Mouse (Mus musculus) limb, embryonic 14.5 days (tissue): Measurements from ENCODE around the gene Msi2. TPM values are rescaled to one million over a fixed set of nuclear protein-coding genes. Genes with fewer than 3 reads are reported as not detected.
A peak's percentile ranks its signal among the peaks of the same experiment; 100 is the strongest.

Source experiments
- ATAC-seq: fragments of 200-750 bp; cut with Nextera tagmentation; 2 replicates; pipeline ENCODE4 v1.8.0; 2017; ENCODE audit warnings: low read depth, moderate number of reproducible peaks, moderate TSS enrichment; ENCODE audit not compliant: low FRiP score
- DNase-seq: peaks from one replicate; pipeline ENCODE4 v3.0.0-alpha.2; 2015; ENCODE audit warnings: low spot score
- H3K27ac ChIP-seq: fragments of 300-500 bp; sonication (generic); replicated peaks from 2 replicates; pipeline ENCODE4 v1.5.1; 2014; ENCODE audit warnings: low read depth, mild to moderate bottlenecking, low read length, moderate library complexity, mixed read lengths
- H3K27me3 ChIP-seq: fragments of 300-500 bp; sonication (generic); 2 replicates; pipeline ENCODE4 v1.6.1; 2014; ENCODE audit warnings: low read length, mixed read lengths; ENCODE audit not compliant: control insufficient read depth, insufficient read depth
- H3K36me3 ChIP-seq: fragments of 300-500 bp; sonication (generic); 2 replicates; pipeline ENCODE4 v1.6.1; 2014; ENCODE audit warnings: mild to moderate bottlenecking, low read length, moderate library complexity, mixed read lengths; ENCODE audit not compliant: control insufficient read depth, insufficient read depth
- H3K4me1 ChIP-seq: fragments of 300-500 bp; sonication (generic); 2 replicates; pipeline ENCODE4 v1.6.1; 2014; ENCODE audit warnings: antibody characterized with exemption, low read length, mixed read lengths; ENCODE audit not compliant: control insufficient read depth, insufficient read depth
- H3K4me2 ChIP-seq: fragments of 300-500 bp; sonication (generic); replicated peaks from 2 replicates; pipeline ENCODE4 v1.6.1; 2014; ENCODE audit warnings: low read depth, mild to moderate bottlenecking, low read length, moderate library complexity; ENCODE audit not compliant: severe bottlenecking
- H3K4me3 ChIP-seq: fragments of 300-500 bp; sonication (generic); replicated peaks from 2 replicates; pipeline ENCODE4 v1.5.1; 2014; ENCODE audit warnings: low read length
- H3K9ac ChIP-seq: fragments of 300-500 bp; sonication (generic); 2 replicates; pipeline ENCODE4 v1.6.1; 2014; ENCODE audit warnings: mild to moderate bottlenecking, low read depth, low read length, moderate library complexity; ENCODE audit not compliant: severe bottlenecking
- H3K9me3 ChIP-seq: fragments of 300-500 bp; sonication (generic); 2 replicates; pipeline ENCODE4 v1.6.1; 2016; ENCODE audit warnings: low read length; ENCODE audit not compliant: control insufficient read depth
- POLR2A ChIP-seq: fragments of 200-500 bp; IDR thresholded peaks from 2 replicates; pipeline ENCODE4 v1.8.0; 2012; ENCODE audit warnings: inconsistent platforms, mild to moderate bottlenecking, moderate library complexity, borderline replicate concordance; ENCODE audit not compliant: insufficient read depth, insufficient read length; ENCODE audit errors: extremely low read depth
- WGBS: fragments of 180-500 bp; shearing (Covaris S2); extraction: QIAGEN DNeasy Blood & Tissue Kit; methylation state at CpG from one replicate; pipeline ENCODE4 v1.1.7; 2014; 5-methylcytosine and 5-hydroxymethylcytosine counted together
- polyA plus RNA-seq, 2 experiments: library from polyadenylated mRNA; depleted of rRNA in 1 of 2; stranded (reverse) in 1 of 2; unstranded in 1 of 2; fragments of >200 nt; fragmentation: Nextera tagmentation in 1 of 2; extraction: Ambion mirVana in 1 of 2; gene quantifications; 2 replicates each; pipeline versions ENCODE4 v1.2.1 to v1.2.3; 2012 to 2014

Gene Msi2
- polyA plus RNA-seq, 2 experiments: 13.9 to 36.5 TPM

- no peak for ATAC-seq
- Histone ChIP-seq H3K4me1 (peaks cover 20% of the 10 kb centered on the region), H3K9me3 (no peaks in the 10 kb centered on the region), H3K9ac (no peak overlapping the region), H3K36me3 (no peaks in the 10 kb centered on the region), H3K27ac (no peak overlapping the region), H3K27me3 (no peaks in the 10 kb centered on the region), H3K4me3 (no peak overlapping the region), H3K4me2 (no peak overlapping the region)
- TF ChIP-seq POLR2A: no peak
- no peak for DNase-seq
- 81% methylated on average over 8 of the region's 8 CpGs for whole genome bisulfite sequencing
Measured at GRCm38 (mm10) chr11:88510282-88510850, 207.9 kb downstream of the Msi2 start.

- ATAC-seq: no peak
- Histone ChIP-seq H3K27me3 (no peaks in the 10 kb centered on the region), H3K9ac (no peak overlapping the region), H3K36me3 (no peaks in the 10 kb centered on the region), H3K4me2 (no peak overlapping the region), H3K4me3 (no peak overlapping the region), H3K4me1 (peaks cover 20% of the 10 kb centered on the region), H3K9me3 (no peaks in the 10 kb centered on the region), H3K27ac (no peak overlapping the region)
- no peak for DNase-seq
- no peak for TF ChIP-seq POLR2A
- WGBS: 76% methylated on average over 4 of the region's 4 CpGs
Measured at GRCm38 (mm10) chr11:88509464-88509863, 208.8 kb downstream of the Msi2 start.

- DNase-seq: no peak
- Histone ChIP-seq H3K9me3 (no peaks in the 10 kb centered on the region), H3K4me1 (peaks cover 18% of the 10 kb centered on the region), H3K36me3 (no peaks in the 10 kb centered on the region), H3K27me3 (no peaks in the 10 kb centered on the region), H3K4me3 (no peak overlapping the region), H3K27ac (no peak overlapping the region), H3K9ac (no peak overlapping the region), H3K4me2 (no peak overlapping the region)
- no peak for TF ChIP-seq POLR2A
- 60% methylated on average over 7 of the region's 7 CpGs for WGBS
- ATAC-seq: no peak
Measured at GRCm38 (mm10) chr11:88508133-88508532, 210.2 kb downstream of the Msi2 start.

- Histone ChIP-seq H3K4me3 (no peak overlapping the region), H3K36me3 (no peaks in the 10 kb centered on the region), H3K27me3 (no peaks in the 10 kb centered on the region), H3K9me3 (no peaks in the 10 kb centered on the region), H3K4me2 (no peak overlapping the region), H3K4me1 (peaks cover 11% of the 10 kb centered on the region), H3K9ac (no peak overlapping the region), H3K27ac (no peak overlapping the region)
- 23% methylated on average over 5 of the region's 5 CpGs for WGBS
- TF ChIP-seq POLR2A: no peak
- ATAC-seq (peak; percentile 26; the same call in 1 of the 2 replicates), DNase-seq (no peak)
Measured at GRCm38 (mm10) chr11:88506544-88507419, 211.5 kb downstream of the Msi2 start.

DNA sequence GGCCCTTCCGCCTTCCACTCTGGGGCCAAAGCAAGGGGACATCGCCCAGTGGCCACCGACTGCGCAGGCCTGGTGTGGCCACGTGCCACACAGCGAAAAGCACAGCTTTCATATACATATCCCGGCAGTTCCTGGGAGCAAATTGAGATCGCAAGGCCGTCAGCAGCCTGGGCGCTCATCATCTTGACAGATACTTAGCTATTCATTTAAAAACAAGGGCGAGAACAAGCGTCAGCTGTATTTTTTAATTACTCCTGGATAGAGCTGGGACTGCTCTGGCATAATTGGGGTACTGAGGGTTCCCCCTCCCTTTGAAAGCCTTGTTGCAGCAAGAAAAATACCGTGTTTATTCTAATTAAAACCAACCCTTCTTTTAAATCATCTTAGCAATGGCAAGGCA is 212.2 kb downstream of the Msi2 start:
- Histone ChIP-seq H3K9me3 (no peaks in the 10 kb centered on the region), H3K4me1 (peaks cover 11% of the 10 kb centered on the region), H3K9ac (no peak overlapping the region), H3K36me3 (no peaks in the 10 kb centered on the region), H3K4me2 (no peak overlapping the region), H3K4me3 (no peak overlapping the region), H3K27ac (no peak overlapping the region), H3K27me3 (no peaks in the 10 kb centered on the region)
- WGBS: 75% methylated on average over 13 of the region's 13 CpGs
- ATAC-seq (no peak), DNase-seq (no peak)
- TF ChIP-seq POLR2A: no peak
